Mouse (Mus musculus) limb, embryonic 11.5 days (tissue): Measurements from ENCODE around the gene Kidins220. TPM values are rescaled to one million over a fixed set of nuclear protein-coding genes. Genes with fewer than 3 reads are reported as not detected.

Experiments used
- ATAC-seq: fragments of 200-750 bp; cut with Nextera tagmentation; 2 replicates; pipeline ENCODE4 v1.8.0; 2017; ENCODE audit warnings: low read depth; ENCODE audit not compliant: insufficient number of reproducible peaks, low FRiP score, low TSS enrichment
- DNase-seq: peaks from one replicate; pipeline ENCODE4 v3.0.0-alpha.2; 2015; ENCODE audit warnings: low spot score
- H3K27ac ChIP-seq: fragments of 300-500 bp; sonication (generic); replicated peaks from 2 replicates; pipeline ENCODE4 v1.5.1; 2014; ENCODE audit warnings: low read depth, mild to moderate bottlenecking, low read length
- H3K27me3 ChIP-seq: fragments of 300-500 bp; sonication (generic); 2 replicates; pipeline ENCODE4 v1.6.1; 2014; ENCODE audit warnings: mild to moderate bottlenecking, low read length, mixed read lengths; ENCODE audit not compliant: control insufficient read depth, insufficient read depth
- H3K36me3 ChIP-seq: fragments of 300-500 bp; sonication (generic); 2 replicates; pipeline ENCODE4 v1.6.1; 2014; ENCODE audit warnings: mild to moderate bottlenecking, low read length, moderate library complexity, mixed read lengths; ENCODE audit not compliant: control insufficient read depth, insufficient read depth
- H3K4me1 ChIP-seq: fragments of 300-500 bp; sonication (generic); 2 replicates; pipeline ENCODE4 v1.6.1; 2014; ENCODE audit warnings: low read length, mixed read lengths; ENCODE audit not compliant: control insufficient read depth, insufficient read depth
- H3K4me2 ChIP-seq: fragments of 300-500 bp; sonication (generic); 2 replicates; pipeline ENCODE4 v1.6.1; 2014; ENCODE audit warnings: low read depth, mild to moderate bottlenecking, moderate library complexity; ENCODE audit not compliant: severe bottlenecking
- H3K4me3 ChIP-seq: fragments of 300-500 bp; sonication (generic); 2 replicates; pipeline ENCODE4 v1.5.1; 2014; ENCODE audit warnings: low read depth, low read length
- H3K9ac ChIP-seq: fragments of 300-500 bp; sonication (generic); 2 replicates; pipeline ENCODE4 v1.6.1; 2014; ENCODE audit warnings: mild to moderate bottlenecking, low read length
- H3K9me3 ChIP-seq: fragments of 300-500 bp; sonication (generic); 2 replicates; pipeline ENCODE4 v1.6.1; 2016; ENCODE audit warnings: low read length; ENCODE audit not compliant: control insufficient read depth
- WGBS: fragments of 180-500 bp; shearing (Covaris S2); extraction: QIAGEN DNeasy Blood & Tissue Kit; methylation state at CpG from one replicate; pipeline ENCODE4 v1.1.7; 2014; 5-methylcytosine and 5-hydroxymethylcytosine counted together
- polyA plus RNA-seq: library from polyadenylated mRNA; unstranded; fragments of >200 nt; fragmentation: Nextera tagmentation; extraction: Ambion mirVana; gene quantifications from 2 replicates; pipeline ENCODE4 v1.2.1, GENCODE M21; 2014

The Kidins220 gene
- polyA plus RNA-seq, 1 experiment from 2014 or later = 14.7 TPM

GRCm38 (mm10) chr12:25044056-25044455 lies 69.3 kb downstream of the Kidins220 start:
- 86% methylated on average over 2 of the region's 2 CpGs for WGBS
- H3K4me2 ChIP-seq = no peak overlapping the region
- ATAC-seq = no peak

GRCm38 (mm10) chr12:25044579-25044978 lies 69.9 kb downstream of the Kidins220 start:
- H3K27ac ChIP-seq = no peak overlapping the region
- no peaks in the 10 kb centered on the region for H3K36me3 ChIP-seq
- WGBS = 80% methylated on average over 4 of the region's 4 CpGs
- no peak overlapping the region for H3K4me3 ChIP-seq
- no peaks in the 10 kb centered on the region for H3K9me3 ChIP-seq
- DNase-seq (no peak), ATAC-seq (no peak)
- H3K27me3 ChIP-seq = no peaks in the 10 kb centered on the region
- no peak overlapping the region for H3K4me2 ChIP-seq
- no peaks in the 10 kb centered on the region for H3K4me1 ChIP-seq
- no peak overlapping the region for H3K9ac ChIP-seq

More at GRCm38 (mm10) chr12:25044056-25044455, 69.3 kb downstream of the Kidins220 start:
- DNase-seq = no peak
- no peaks in the 10 kb centered on the region for H3K36me3 ChIP-seq
- no peaks in the 10 kb centered on the region for H3K4me1 ChIP-seq
- no peak overlapping the region for H3K27ac ChIP-seq
- no peak overlapping the region for H3K4me3 ChIP-seq
- no peak overlapping the region for H3K9ac ChIP-seq
- no peaks in the 10 kb centered on the region for H3K27me3 ChIP-seq
- H3K9me3 ChIP-seq = no peaks in the 10 kb centered on the region

DNA sequence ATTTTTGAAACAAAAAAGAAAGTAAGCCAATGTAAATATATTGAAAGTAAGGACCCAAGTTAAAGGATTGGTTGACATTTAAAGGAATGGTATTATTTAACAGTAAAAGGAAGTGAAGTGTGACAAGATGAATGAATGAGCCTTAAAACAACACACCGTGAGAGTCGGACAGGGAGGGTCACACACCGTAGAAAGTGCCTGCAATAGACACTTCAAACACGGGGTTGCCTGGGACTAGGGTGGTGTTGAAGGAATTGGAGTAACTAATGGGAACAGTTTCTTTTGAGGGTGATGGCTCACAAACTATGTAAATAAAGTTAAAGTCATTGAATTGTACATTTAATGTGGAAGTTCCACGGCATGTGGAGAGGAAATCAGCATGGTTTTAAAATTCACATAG lies 74.5 kb downstream of the Kidins220 start:
- WGBS = 55% methylated on average over 5 of the region's 5 CpGs
- ATAC-seq (no peak), DNase-seq (no peak)
- Histone ChIP-seq H3K4me1 (no peaks in the 10 kb centered on the region), H3K27ac (no peak overlapping the region), H3K4me2 (no peak overlapping the region), H3K9me3 (no peaks in the 10 kb centered on the region), H3K9ac (no peak overlapping the region), H3K4me3 (no peak overlapping the region), H3K36me3 (no peaks in the 10 kb centered on the region; the same call in 1 of the 2 replicates), H3K27me3 (no peaks in the 10 kb centered on the region)

GRCm38 (mm10) chr12:25054511-25054910 lies 79.8 kb downstream of the Kidins220 start:
- Histone ChIP-seq H3K9me3 (no peaks in the 10 kb centered on the region), H3K9ac (no peak overlapping the region), H3K36me3 (peaks cover 4% of the 10 kb centered on the region), H3K27me3 (no peaks in the 10 kb centered on the region), H3K27ac (no peak overlapping the region), H3K4me1 (no peaks in the 10 kb centered on the region), H3K4me3 (no peak overlapping the region), H3K4me2 (no peak overlapping the region)
- no peak for DNase-seq
- no peak for ATAC-seq
- WGBS = 81% methylated on average over 7 of the region's 7 CpGs

DNA sequence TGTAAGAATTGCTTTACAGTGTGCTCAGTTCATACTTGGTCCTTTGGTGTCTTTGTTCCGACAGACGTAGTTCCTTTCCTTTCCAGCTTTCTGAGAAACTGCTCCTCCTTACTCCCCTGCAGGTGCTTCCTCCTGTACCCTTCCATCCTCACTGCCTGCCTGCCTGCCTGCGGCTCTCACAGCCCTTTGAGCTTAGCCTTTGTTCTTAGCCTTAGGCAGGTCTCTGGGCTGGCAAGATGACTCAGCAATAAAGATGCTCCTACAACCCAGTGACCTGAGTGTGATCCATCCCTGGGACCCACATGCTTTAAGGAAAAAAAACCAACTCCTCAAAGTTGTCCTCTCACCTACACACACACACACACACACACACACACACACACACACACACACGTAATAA lies 80.2 kb downstream of the Kidins220 start:
- no peak overlapping the region for H3K4me2 ChIP-seq
- no peak overlapping the region for H3K4me3 ChIP-seq
- peaks cover 4% of the 10 kb centered on the region for H3K36me3 ChIP-seq
- no peaks in the 10 kb centered on the region for H3K4me1 ChIP-seq
- 77% methylated on average over 4 of the region's 4 CpGs for WGBS
- H3K9ac ChIP-seq = no peak overlapping the region
- ATAC-seq = no peak
- H3K27me3 ChIP-seq = no peaks in the 10 kb centered on the region
- no peak for DNase-seq
- no peak overlapping the region for H3K27ac ChIP-seq
- no peaks in the 10 kb centered on the region for H3K9me3 ChIP-seq

DNA sequence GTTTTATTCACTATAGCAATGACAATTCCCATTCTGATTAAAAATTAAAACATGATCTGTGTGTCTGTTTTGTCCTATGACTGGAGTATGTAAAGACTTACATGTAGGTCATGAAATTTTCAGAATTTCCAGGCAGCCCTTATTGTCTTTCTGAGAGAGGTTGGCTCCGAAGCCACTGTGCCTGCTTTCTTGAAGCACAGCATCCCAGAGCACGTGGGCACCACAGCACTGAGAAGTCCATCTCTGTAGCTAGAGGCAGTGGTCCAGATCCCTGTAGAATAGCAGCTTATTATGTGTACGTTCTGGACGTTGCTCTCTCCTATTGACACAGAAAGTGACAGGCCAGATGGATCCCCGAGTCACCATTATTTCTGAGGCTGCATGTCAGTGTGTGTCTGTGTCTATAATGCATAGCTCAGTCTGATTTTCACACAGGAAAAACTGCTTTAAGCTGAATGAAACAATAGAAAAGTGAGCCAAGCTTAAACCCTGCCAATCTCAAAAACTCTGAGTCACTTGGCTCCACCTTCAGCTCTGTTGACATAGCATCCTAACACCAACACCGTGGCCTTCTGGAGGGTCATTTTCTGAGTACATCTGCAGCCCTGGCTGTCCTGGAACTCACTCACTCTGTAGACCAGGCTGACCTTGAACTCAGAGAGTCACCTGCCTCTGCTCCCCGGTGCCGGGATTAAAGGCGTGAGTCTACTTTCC lies 84.9 kb downstream of the Kidins220 start:
- Histone ChIP-seq H3K27me3 (no peaks in the 10 kb centered on the region), H3K9ac (no peak overlapping the region), H3K9me3 (no peaks in the 10 kb centered on the region), H3K27ac (no peak overlapping the region), H3K36me3 (peaks cover 4% of the 10 kb centered on the region), H3K4me1 (no peaks in the 10 kb centered on the region), H3K4me3 (no peak overlapping the region), H3K4me2 (no peak overlapping the region)
- no peak for ATAC-seq
- no peak for DNase-seq
- 92% methylated on average over 9 of the region's 9 CpGs for WGBS

DNA sequence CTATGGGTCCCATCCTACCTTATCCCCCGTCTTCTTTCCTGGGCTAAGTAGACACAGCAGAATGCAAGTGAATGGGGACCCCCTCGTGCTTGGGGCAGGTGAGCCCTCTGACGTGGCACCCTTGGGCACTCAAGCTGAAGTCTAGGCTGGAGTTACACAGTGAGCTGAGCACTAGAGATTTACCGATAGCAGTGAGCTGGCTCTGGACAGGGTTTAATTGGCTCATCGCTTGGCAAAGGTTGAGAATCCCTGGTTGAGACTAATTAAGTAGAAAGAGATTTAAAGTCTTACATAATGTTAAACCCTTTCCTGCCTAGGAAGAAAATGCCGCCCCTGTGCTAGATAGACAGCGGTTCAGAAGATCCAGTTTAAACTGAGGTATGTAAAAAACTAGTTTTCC lies 86.2 kb downstream of the Kidins220 start:
- WGBS = 84% methylated on average over 7 of the region's 7 CpGs
- no peak for ATAC-seq

GRCm38 (mm10) chr12:25062264-25062663 lies 87.5 kb downstream of the Kidins220 start:
- Histone ChIP-seq H3K27me3 (no peaks in the 10 kb centered on the region), H3K4me2 (no peak overlapping the region), H3K9me3 (no peaks in the 10 kb centered on the region), H3K4me3 (no peak overlapping the region), H3K4me1 (no peaks in the 10 kb centered on the region), H3K27ac (no peak overlapping the region), H3K36me3 (peaks cover 4% of the 10 kb centered on the region), H3K9ac (no peak overlapping the region)
- DNase-seq (no peak), ATAC-seq (no peak)
- 78% methylated on average over 6 of the region's 6 CpGs for WGBS

More for the DNA sequence above, 86.2 kb downstream of the Kidins220 start:
- Histone ChIP-seq H3K4me2 (no peak overlapping the region), H3K27ac (no peak overlapping the region), H3K9ac (no peak overlapping the region), H3K9me3 (no peaks in the 10 kb centered on the region), H3K4me3 (no peak overlapping the region), H3K36me3 (peaks cover 4% of the 10 kb centered on the region), H3K27me3 (no peaks in the 10 kb centered on the region), H3K4me1 (no peaks in the 10 kb centered on the region)
- DNase-seq = no peak

- no peak overlapping the region for H3K9ac ChIP-seq
- no peaks in the 10 kb centered on the region for H3K27me3 ChIP-seq
- no peak overlapping the region for H3K27ac ChIP-seq
- H3K4me2 ChIP-seq = no peak overlapping the region
- no peak for DNase-seq
- 85% methylated on average over 4 of the region's 4 CpGs for WGBS
- no peak for ATAC-seq
- H3K36me3 ChIP-seq = no peaks in the 10 kb centered on the region
- no peaks in the 10 kb centered on the region for H3K9me3 ChIP-seq
- no peak overlapping the region for H3K4me3 ChIP-seq
- H3K4me1 ChIP-seq = no peaks in the 10 kb centered on the region
These were observed 98.6 kb downstream of the Kidins220 start for GRCm38 (mm10) chr12:25073374-25073773.
